Mouse (Mus musculus) midbrain, embryonic 11.5 days (tissue): ENCODE measurements at regions not wholly inside any gene's neighbourhood (a gene's known extent, or its start where the extent isn't known, plus 50 kb on each side); places are given as distances from the start of the nearest gene placed in this dataset.

ENCODE experiments used
- ATAC-seq: fragments of 200-750 bp; cut with Nextera tagmentation; 2 replicates; pipeline ENCODE4 v1.8.0; 2017; ENCODE audit warnings: moderate TSS enrichment, moderate library complexity; ENCODE audit not compliant: low FRiP score
- DNase-seq: peaks from one replicate; pipeline ENCODE4 v3.0.0; 2015; ENCODE audit warnings: low spot score; ENCODE audit errors: missing footprints
- H3K27ac ChIP-seq: fragments of 300-500 bp; sonication (generic); 2 replicates; pipeline ENCODE4 v1.5.1; 2014; ENCODE audit warnings: low read depth, low read length
- H3K27me3 ChIP-seq: fragments of 300-500 bp; sonication (generic); 2 replicates; pipeline ENCODE4 v1.6.1; 2014; ENCODE audit warnings: mild to moderate bottlenecking, low read length, moderate library complexity, mixed read lengths; ENCODE audit not compliant: control insufficient read depth, insufficient read depth
- H3K36me3 ChIP-seq: fragments of 300-500 bp; sonication (generic); 2 replicates; pipeline ENCODE4 v1.6.1; 2014; ENCODE audit warnings: mild to moderate bottlenecking, low read length, moderate library complexity, mixed read lengths; ENCODE audit not compliant: control insufficient read depth, insufficient read depth
- H3K4me1 ChIP-seq: fragments of 300-500 bp; sonication (generic); 2 replicates; pipeline ENCODE4 v1.6.1; 2014; ENCODE audit warnings: low read length; ENCODE audit not compliant: control insufficient read depth, insufficient read depth
- H3K4me2 ChIP-seq: fragments of 300-500 bp; sonication (generic); 2 replicates; pipeline ENCODE4 v1.6.1; 2014; ENCODE audit warnings: mild to moderate bottlenecking, moderate library complexity
- H3K4me3 ChIP-seq: fragments of 300-500 bp; sonication (generic); 2 replicates; pipeline ENCODE4 v1.5.1; 2014; ENCODE audit warnings: low read depth, low read length
- H3K9ac ChIP-seq: fragments of 300-500 bp; sonication (generic); 2 replicates; pipeline ENCODE4 v1.6.1; 2014; ENCODE audit warnings: low read length
- H3K9me3 ChIP-seq: fragments of 300-500 bp; sonication (generic); 2 replicates; pipeline ENCODE4 v1.6.1; 2016; ENCODE audit warnings: low read length; ENCODE audit not compliant: control insufficient read depth
- WGBS: fragments of 180-500 bp; shearing (Covaris S2); extraction: QIAGEN DNeasy Blood & Tissue Kit; methylation state at CpG from one replicate; pipeline ENCODE4 v1.1.7; 2014; 5-methylcytosine and 5-hydroxymethylcytosine counted together

DNA sequence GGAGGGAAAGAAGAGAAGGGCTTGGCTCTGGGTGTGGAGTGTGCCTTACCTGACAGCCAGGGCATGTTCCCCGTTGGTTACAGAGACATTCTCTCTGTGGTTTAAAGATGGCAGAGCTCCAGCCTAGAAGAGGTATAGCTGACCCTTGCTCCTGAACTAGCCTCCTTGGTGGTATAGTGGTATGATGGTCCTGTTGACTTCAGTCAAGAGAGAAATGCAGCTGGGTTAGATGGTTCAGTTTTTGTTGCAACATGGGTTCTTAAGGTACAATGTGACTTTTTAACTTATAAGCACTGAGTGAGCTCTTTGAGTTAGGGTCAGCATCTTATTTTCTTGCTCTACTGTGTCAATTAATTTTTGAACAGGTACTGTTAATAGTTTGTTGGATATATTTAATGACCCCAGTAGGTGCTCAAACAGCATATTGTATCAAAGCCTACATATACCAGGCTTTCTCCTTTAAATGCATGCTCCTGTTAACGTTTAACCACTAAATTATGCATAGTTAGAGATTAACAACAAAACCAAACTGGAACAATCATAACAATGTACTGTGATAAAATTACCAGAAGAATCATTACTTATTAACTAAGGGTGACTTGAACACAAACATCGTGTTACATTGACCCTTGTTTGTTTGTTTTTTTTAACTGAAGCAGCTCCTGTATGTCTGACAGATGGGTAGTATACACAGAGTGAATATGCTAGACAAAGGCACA is 70.5 kb upstream of the Nrxn3 start:
- no peaks in the 10 kb centered on the region for H3K27me3 ChIP-seq
- no peak overlapping the region for H3K27ac ChIP-seq
- H3K9ac ChIP-seq: no peak overlapping the region
- no peaks in the 10 kb centered on the region for H3K4me1 ChIP-seq
- DNase-seq (no peak), ATAC-seq (no peak)
- 82% methylated on average over 3 of the region's 3 CpGs for WGBS
- no peaks in the 10 kb centered on the region for H3K9me3 ChIP-seq
- no peaks in the 10 kb centered on the region for H3K36me3 ChIP-seq
- no peak overlapping the region for H3K4me3 ChIP-seq
- H3K4me2 ChIP-seq: no peak overlapping the region
